Mouse (Mus musculus) thymus, postnatal 4 days (tissue): ENCODE results near the gene Hnrnpa0.

ENCODE experiments used
- DNase-seq: peaks from one replicate; pipeline ENCODE4 v3.0.0; 2021

Hnrnpa0 gene

DNA sequence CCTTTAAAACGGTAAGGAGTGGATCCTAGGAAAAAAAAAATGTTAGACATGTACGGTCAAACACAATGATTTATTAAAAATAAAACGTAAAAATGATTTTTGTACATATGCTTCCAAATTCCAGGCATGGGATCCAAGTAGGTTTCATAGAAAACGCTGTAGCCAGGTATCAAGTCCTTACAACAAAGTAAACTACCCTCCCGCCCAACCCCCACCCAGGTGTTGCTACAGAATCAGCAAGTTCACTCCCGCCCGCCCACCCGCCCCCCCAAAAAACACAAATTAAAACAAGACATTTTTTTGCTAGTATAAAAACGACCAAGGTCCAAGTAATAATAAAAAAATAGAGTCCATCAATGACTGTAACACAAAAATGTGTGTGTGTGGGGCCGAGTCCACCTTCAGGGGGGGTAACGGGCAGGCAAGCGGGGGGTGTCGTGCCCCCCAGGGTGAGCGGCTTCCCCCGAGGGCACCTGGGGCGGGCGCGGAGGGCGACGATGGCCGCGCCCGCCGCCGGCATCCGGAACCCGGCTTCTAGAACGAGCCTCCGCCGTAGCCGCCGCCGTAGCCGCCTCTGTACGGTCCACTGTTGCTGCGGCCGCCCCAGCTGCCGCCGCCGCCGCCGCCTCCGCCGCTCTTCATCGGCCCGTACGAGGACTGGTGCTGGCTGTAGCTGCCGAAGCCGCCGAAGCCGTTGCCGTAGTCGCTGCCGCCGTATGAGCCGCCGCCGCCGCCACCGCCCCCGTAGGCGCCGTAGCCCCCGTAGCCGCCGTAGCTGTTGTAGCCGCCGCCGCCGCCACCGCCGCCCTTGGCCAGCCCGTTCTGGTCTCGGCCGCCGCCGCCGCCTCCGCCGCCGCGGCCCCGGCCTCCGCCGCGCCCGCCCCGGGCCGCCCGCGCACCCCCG is 1.2 kb downstream of the Hnrnpa0 start:
- DNase-seq: peak; percentile 71

- DNase-seq: peak; percentile 53
These were observed 2.2 kb downstream of the Hnrnpa0 start for GRCm38 (mm10) chr13:58126126-58126525.

GRCm38 (mm10) chr13:58124989-58125388 is 3.4 kb downstream of the Hnrnpa0 start:
- no peak for DNase-seq

- no peak for DNase-seq
These were observed 4.1 kb downstream of the Hnrnpa0 start for GRCm38 (mm10) chr13:58124278-58124677.

DNA sequence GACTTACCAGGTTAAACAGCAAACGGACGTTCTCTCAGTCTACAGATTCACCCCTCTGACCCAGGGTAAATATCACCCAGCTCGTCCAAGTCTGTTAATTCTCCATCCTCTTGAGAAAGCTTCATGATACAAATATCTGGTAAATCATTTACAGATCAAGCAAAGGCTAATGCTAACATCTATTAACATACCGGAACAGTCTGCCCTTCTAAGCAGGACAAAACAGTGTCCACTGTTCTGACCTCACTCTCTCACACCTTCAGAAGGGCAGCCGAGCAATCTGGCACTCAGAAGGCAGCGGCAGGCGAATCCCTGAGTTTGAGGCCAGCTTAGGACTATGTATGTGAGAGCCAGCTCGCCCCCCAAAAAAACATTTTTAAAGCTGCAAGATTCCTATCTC is 5.0 kb downstream of the Hnrnpa0 start:
- no peak for DNase-seq

DNA sequence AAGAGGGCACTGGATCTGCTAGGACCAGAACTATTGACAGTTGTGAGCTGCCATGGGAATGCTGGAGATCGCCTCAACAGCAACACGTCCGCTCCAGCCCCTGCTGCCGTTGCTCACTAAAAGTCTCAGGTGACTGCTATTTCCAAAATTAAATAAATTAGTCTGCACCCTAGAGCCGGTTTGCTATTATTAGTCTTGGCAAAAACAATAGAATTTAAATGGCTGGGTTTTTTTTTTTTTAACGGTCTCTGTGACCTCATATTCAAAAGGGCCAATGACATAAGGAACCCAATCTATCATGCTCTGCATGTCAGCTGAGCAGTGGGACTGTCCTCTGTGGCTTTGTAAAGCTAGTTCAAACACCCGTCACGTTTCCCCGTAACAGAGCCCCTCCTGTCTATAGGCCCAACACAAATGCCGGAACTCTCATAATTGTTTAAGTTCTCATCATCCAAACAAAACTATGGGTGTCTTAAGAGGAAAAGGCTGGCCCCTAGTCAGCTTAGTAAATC is 5.5 kb downstream of the Hnrnpa0 start:
- DNase-seq: no peak

- peak; percentile 90 for DNase-seq
These were observed 10.9 kb downstream of the Hnrnpa0 start for GRCm38 (mm10) chr13:58117318-58118017.

DNA sequence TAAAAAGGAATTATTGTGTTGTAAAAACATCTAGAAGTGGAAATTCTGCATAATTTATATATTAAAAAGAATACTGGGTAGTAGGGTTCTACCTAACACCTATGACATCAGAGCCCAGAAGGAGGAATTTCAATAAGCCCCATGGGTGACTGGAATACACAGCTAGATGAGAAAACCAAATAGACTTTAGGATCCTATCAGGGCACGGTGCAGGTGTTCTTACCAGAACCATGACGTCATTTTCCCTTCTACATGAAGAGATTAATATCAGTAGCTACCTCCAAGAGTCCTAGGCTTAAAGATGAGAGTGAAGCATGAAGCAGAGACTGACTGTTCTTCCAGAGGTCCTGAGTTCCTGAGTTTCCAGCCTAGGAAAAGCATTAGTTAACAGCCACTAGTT is 11.6 kb downstream of the Hnrnpa0 start:
- DNase-seq: no peak

GRCm38 (mm10) chr13:58115227-58115626 is 13.1 kb downstream of the Hnrnpa0 start:
- DNase-seq: no peak

DNA sequence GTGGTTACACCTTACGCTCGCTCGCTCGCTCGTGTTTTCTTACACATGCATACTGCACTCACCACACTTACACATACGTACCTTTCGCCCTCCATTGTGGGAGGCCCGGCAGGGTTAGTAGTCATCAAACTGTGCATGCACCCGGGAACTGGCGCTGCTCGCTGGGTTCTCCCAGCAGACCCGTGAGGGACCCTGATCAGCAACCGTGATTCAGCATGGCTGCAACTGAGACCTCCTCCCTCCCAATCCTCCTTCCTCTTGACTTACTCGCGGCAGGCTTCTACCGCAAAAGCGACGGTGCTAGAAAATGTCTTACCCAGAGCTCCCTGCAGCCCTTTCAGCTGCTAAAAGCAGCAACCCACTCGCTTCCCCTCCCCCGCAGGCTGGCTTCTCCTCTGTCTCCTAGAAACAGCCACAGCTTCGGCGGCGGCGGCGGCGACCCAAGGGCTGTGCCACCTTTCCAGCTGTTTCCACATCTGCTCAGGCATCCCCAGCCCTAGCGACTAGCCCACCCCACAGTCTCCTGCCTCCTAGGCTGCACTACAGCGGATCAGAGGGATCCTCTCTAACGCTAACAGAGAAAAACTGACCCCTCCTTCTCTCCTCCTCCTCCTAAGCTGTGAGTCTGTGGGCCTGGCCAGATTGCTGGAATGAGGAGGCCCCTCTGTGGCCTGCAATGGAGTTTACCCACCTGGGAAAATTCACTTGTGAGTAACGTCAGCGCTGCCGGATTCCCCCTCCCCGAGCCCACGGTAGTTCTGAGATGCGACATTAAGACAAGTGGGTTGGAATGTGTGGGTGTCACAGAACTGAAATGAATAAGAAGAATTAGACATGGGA is 15.1 kb downstream of the Hnrnpa0 start, which contains the start of gene Klhl3:
Gene Klhl3 (minus strand): TSS at position 532 of the 840 bp plus-strand sequence.
- DNase-seq: peak; percentile 92

DNA sequence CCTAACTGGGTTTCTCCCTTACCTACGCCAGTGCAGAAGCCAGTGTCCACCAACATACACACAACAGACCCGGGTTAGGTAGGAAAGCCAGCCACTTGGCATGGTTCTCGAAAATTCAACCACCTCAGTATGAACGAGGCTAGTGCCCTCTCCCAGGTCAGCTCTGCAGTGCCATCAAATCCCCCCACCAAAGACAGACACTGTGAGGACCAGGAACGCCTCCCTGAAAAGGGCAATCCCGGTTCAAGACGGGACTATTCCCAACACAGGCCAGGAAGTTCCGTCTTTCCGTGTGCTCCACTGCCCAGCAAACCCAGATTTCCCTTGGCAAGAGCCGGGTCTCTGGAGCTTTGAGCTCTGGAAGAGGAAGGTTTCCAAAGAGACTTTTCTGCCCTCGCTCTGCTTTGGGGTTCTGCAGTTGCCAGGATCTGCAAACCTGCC is 15.7 kb downstream of the Hnrnpa0 start:
- DNase-seq: peak; percentile 30

GRCm38 (mm10) chr13:58112191-58112590 is 16.2 kb downstream of the Hnrnpa0 start:
- DNase-seq: no peak

DNA sequence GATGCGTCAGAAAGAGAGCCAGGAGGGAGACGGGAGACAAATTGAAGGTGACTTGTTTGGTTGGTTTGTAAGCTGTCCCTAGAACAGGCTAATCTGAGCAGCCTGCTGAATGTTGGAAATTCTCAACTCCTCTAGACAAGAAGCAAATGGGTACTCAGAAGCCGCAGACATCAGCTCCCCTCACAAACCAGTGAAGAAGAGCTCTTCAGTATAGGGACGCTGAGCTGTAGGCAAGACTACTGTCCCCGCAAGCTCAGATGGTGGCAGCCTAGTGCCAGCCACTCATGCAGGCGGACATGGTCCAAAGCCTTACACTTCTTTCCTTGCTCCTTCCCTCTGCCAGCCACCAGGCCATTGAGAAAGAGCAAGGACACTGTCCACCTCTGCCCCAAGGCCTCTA is 17.1 kb downstream of the Hnrnpa0 start:
- no peak for DNase-seq

DNA sequence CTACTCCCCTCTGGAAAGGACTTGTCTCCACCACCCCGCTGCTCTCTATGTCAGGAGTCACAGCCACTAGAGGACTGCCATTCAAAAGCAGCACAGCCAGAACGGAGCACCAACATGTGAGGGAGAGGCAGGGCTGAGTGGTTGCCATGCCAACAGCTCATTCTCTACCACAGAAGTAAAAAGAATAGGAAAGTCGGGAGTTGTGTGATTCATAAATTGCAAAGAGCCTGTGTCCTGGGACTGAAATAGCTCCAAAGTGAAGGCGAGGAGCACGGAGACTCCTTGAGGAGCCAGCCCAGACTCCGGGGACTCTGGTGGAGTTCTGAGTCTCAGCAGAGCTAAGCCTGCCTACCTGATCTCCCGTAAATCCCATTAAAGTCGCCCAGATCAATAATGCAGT is 37.7 kb downstream of the Hnrnpa0 start:
- DNase-seq: no peak

DNA sequence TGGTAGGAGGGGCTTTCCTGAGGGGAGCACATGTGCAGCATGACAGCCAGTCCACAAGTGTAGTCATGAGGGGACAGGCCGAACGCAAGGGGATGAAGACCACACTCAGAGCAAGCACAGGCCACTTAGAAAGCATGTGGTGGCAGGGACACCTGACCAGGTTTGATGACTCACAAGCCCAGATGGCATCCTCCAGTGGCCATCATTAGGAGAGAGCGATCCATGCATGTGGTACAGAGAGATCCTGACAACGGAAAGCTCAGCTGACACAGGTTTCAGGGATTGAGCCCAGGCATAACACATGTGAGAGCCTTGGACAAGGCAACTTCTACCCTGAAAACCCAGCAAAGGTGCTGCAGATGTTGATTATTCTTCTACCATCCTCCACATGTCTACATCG is 44.0 kb downstream of the Hnrnpa0 start:
- DNase-seq: no peak

GRCm38 (mm10) chr13:58083521-58083920 is 44.8 kb downstream of the Hnrnpa0 start:
- DNase-seq: no peak

- DNase-seq: no peak
These were observed 45.3 kb downstream of the Hnrnpa0 start for GRCm38 (mm10) chr13:58083048-58083447.

DNA sequence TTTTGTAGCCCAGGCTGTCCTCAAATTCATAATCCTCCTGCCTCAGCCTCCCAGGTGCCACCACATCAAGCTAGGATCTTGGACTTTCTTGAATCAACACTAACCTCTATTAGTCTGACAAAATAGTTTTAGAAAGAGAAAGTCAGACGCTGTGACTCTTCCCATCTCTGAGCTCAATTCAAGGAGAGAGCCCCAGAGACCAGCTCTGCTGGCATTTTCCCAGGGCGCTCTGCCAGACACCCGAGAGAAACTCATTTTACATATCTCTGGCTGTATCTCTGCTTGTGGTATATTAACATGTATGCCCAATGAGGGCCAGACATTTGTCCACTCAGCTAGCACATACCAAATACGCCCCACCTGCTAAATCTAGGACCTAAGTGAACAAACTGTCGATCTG is 50.0 kb downstream of the Hnrnpa0 start:
- no peak for DNase-seq
